Mouse (Mus musculus): ENCODE results near the gene Samd11. TPM values are rescaled to one million over a fixed set of nuclear protein-coding genes. Genes with fewer than 3 reads are reported as not detected.

Samd11 gene
- polyA plus RNA-seq (2015; fragmentation: Illumina TruSeq; extraction: RNeasy Lipid Tissue Mini Kit (QIAGEN cat#74804); ENCODE audit: insufficient read depth, low replicate concordance), result 2.3 TPM

DNA sequence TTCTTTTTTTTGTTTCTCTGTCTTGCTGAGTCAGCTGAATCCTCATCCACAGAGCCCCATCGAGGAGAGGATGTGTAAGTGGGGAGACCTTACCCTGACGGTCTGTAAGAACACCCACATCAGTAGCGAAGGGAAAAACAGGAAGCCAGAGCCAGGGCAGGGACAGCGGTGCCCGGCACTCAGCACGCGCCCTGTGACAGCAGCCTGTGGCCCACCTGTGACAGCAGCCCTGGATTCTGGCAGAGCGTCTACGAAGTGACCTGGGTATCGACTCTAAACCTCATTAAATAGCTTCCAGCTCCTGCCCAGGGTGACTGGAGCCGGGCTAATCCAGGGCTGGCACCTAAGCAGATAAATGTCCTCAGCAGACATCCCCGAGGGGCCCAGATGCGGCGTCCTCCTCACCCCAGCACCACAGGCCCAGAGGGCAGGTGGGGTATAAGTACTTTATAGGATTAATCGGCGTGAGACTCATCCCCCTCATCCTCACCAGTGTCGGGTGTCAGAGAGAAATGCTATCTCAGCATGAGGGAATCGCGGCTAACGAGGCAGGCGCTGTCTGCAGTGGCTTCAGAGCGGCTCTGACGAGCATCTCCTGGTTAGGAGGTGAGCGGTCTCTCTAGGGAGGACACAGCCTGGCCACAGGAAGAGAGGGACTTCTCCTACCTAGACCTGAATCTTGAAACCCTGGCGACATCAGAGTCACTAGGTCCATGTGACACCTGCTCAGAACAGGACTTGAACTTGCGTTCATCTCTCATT, at the start of gene Samd11:
TSS of gene Samd11 (minus strand) at position 580 of the 762 bp plus-strand sequence.

DNA sequence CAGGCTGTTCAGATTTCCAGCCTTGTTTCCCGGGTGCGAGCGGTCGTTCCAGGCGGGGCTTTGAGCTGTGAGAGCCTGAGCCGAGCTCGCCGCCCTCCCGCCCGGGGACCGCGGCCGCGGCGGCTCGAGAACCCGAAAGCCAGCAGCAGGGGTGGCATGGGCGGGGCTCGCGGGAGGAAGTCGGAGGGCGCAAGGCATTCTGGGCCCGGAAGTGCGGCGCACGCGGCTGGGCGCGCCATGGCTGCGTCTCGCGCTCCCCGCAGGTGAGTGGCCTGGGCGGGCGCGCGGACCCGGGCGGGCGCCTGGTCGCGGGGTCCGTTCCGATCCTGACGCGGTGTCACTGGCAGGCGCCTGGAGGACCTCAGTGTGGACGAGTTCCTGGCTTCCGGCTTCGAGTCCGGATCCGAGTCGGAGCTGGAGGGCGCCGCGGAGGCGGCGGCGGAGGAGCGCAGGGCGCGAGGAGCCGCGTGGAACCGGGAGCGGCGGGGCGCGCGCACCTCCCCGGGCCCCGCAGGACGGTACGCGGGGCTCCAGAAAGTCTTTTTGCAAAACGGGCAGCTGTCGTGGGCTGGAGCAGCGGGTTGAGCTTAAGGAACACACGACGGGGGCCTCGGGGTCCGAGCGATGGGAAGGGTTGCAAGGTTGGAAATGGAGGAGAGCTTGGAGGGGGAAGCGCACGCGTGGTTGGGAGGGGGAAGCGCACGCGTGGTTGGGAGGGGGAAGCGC, 19.5 kb downstream of the Samd11 start, which contains the start of gene Noc2l:
TSS of gene Noc2l (plus strand) at position 203 of the 726 bp plus-strand sequence.

DNA sequence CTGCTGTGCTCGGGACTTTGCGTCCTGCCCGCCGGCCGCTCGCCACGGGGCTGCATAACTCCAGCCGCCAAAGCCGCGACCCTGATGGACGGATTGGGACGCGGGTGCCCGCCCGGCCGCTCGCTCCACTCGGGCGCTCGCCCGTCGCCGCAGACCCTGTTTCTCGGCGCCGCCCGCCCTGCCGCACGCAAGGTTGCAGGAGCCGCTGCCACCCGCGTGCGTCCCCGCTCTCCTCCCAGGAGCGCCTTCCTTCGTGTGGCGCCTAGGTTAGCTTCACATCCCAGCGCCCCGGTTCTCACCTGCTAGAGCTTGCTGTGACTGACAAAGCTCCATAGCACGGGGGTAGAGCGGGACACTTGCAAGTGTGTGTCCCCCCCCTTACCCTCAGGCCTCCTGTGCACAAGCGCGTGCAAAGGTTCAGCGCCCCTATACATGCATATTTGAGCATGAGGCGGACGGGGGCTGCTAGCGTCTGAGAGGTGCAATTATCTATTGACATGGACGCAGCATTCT, 20.7 kb downstream of the Samd11 start, which contains the start of gene Plekhn1:
TSS of gene Plekhn1 (minus strand) at position 157 of the 513 bp plus-strand sequence.

DNA sequence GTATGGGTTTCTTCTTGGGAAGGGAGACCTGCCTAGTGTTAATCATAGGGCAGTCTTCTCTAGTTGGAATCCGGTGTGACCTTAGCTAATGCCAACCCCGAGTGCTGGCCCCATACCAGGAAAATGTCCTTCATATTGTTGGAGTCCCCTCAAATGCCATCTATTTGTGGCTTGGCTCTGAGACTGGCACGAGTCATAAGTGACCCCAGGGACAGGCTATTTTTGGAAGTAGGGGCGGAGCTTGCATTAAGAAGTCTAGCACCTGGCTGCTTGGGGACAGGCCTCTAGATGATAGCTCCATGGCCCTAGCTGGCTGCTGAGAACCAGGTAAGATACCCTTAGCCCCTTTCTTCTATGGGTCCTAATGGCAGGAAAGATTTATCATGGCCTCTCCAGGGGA, 39.8 kb downstream of the Samd11 start, which contains the start of gene Perm1:
TSS of gene Perm1 (plus strand) at position 220 of the 400 bp plus-strand sequence.

DNA sequence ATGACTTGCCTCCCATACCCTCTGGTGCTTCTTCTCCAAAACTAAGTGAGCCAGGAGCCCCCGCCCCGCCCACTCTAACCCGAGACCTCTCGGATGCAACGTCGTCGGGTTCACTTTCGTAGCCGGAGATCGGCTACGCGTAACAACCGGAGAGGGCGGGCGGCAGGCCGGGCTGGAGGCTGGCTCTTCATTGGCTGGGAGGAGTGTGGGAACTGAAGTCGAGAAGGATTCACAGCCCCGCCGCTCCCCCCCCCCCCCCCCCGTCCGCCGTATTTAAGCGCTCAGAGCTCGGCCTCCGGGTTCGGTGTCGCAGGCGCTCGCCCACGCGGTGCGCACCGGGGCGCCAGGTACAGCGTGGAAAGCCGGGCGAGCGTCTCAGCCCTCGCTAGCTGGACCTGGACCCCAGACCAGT, 52.5 kb downstream of the Samd11 start, which contains the start of gene AW011738:
TSS of gene AW011738 (plus strand) at position 304 of the 412 bp plus-strand sequence.

DNA sequence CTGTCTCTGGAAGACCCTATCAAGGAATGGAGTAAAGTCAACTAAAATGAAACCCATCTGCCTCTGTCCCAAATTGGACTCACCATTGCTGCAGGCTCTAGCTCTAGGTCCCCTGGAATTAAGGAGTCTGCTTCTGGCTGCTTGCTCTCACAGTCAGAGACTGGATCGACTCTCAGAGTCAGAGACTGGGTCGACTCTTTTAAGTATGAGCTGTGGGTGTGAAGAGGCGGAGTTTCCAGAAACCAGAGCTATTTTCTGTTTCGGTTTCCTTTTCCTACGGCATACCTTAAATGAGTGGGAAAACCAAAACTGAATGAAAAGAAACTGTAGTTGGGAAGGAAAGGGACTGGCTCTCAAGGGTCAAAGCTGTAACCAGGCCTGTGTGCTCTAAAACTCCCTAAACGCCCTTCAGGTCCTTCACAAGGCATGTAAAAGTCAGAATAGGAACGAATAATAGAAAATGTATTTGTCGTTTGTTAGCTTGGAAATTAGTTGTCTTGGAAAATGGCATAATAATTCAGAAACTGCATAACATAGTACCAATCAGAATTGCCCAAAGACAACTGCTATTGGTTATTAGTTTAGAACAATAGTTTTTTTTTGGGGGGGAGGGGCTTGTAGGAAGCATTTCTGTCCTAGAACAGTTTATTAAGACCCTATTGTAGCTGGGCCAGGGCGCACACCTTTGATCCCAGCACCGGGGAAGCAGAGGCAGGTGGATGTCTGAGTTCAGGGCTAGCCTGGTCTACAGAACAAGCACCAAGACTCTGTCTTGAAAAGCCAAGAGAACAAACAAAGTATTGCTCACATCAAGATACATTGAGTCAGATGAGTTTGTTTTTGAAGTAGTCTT, 54.6 kb downstream of the Samd11 start, which contains the start of gene Isg15:
TSS of gene Isg15 (minus strand) at position 196 of the 853 bp plus-strand sequence.

DNA sequence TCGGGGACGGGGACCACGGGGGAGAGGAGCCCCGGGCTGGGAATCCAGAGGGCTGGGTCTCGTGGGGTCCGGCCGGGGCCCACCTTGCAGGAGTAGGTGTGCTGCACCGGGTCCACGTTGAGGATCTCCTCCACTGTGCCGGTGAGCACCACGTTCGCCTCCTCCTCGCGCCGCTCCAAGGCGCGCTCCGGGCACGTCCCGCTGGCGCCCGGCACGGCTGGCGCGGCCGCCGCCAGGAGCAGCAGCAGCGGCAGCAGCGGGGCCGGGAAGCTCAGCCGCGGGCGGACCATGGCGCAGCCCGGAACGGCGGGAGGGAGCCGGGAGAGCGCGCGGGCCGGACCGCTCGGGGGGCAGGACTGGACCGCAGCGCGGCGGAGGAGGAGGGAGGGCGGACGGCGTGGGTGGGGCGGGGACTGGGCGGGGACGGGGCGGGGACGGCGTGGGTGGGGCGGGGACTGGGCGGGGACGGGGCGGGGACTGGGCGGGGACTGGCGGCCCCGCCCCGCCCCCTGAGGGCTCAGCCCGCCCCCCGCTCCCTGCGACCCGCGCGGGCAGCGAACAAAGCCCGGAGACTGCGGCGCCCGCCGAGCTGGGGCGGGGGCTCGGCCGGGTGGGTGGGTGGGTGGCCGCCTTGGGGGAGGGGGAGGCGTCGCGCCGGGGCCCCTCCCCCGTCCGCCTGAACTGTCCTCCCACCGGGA, 58.2 kb downstream of the Samd11 start, which contains the start of gene Agrn:
TSS of gene Agrn (minus strand) at position 358 of the 698 bp plus-strand sequence.

Other genes with a start within 250 kb of the Samd11 start
- gene Tnfrsf4, start 241.8 kb downstream of the Samd11 start, polyA plus RNA-seq (2015; fragmentation: Illumina TruSeq; extraction: RNeasy Lipid Tissue Mini Kit (QIAGEN cat#74804); ENCODE audit: insufficient read depth, low replicate concordance), result 11.0 TPM
- 10.7 TPM for gene Tnfrsf18, start 229.5 kb downstream of the Samd11 start, polyA plus RNA-seq (2015; fragmentation: Illumina TruSeq; extraction: RNeasy Lipid Tissue Mini Kit (QIAGEN cat#74804); ENCODE audit: insufficient read depth, low replicate concordance)
- gene Ttll10, start 196.2 kb downstream of the Samd11 start, polyA plus RNA-seq (2015; fragmentation: Illumina TruSeq; extraction: RNeasy Lipid Tissue Mini Kit (QIAGEN cat#74804); ENCODE audit: insufficient read depth, low replicate concordance), result not detected
- gene 9430015G10Rik, start 145.7 kb downstream of the Samd11 start, polyA plus RNA-seq (2015; fragmentation: Illumina TruSeq; extraction: RNeasy Lipid Tissue Mini Kit (QIAGEN cat#74804); ENCODE audit: insufficient read depth, low replicate concordance), result 42.0 TPM
- gene Rnf223, start 125.1 kb downstream of the Samd11 start, polyA plus RNA-seq (2015; fragmentation: Illumina TruSeq; extraction: RNeasy Lipid Tissue Mini Kit (QIAGEN cat#74804); ENCODE audit: insufficient read depth, low replicate concordance), result 0.10 TPM
- 14.3 TPM for gene Agrn, start 58.2 kb downstream of the Samd11 start, polyA plus RNA-seq (2015; fragmentation: Illumina TruSeq; extraction: RNeasy Lipid Tissue Mini Kit (QIAGEN cat#74804); ENCODE audit: insufficient read depth, low replicate concordance)
- gene Isg15, start 54.8 kb downstream of the Samd11 start, polyA plus RNA-seq (2015; fragmentation: Illumina TruSeq; extraction: RNeasy Lipid Tissue Mini Kit (QIAGEN cat#74804); ENCODE audit: insufficient read depth, low replicate concordance), result 27.0 TPM
- 15.6 TPM for gene AW011738, start 52.4 kb downstream of the Samd11 start, polyA plus RNA-seq (2015; fragmentation: Illumina TruSeq; extraction: RNeasy Lipid Tissue Mini Kit (QIAGEN cat#74804); ENCODE audit: insufficient read depth, low replicate concordance)
- gene Perm1, start 39.8 kb downstream of the Samd11 start, polyA plus RNA-seq (2015; fragmentation: Illumina TruSeq; extraction: RNeasy Lipid Tissue Mini Kit (QIAGEN cat#74804); ENCODE audit: insufficient read depth, low replicate concordance), result 1.3 TPM
- gene Plekhn1, start 20.8 kb downstream of the Samd11 start, polyA plus RNA-seq (2015; fragmentation: Illumina TruSeq; extraction: RNeasy Lipid Tissue Mini Kit (QIAGEN cat#74804); ENCODE audit: insufficient read depth, low replicate concordance), result 23.9 TPM
- 63.6 TPM for gene Noc2l, start 19.6 kb downstream of the Samd11 start, polyA plus RNA-seq (2015; fragmentation: Illumina TruSeq; extraction: RNeasy Lipid Tissue Mini Kit (QIAGEN cat#74804); ENCODE audit: insufficient read depth, low replicate concordance)
- gene Vmn2r-ps159, start 75.4 kb upstream of the Samd11 start, polyA plus RNA-seq (2015; fragmentation: Illumina TruSeq; extraction: RNeasy Lipid Tissue Mini Kit (QIAGEN cat#74804); ENCODE audit: insufficient read depth, low replicate concordance), result not detected